Mouse (Mus musculus): ENCODE data around the gene Mbip.

Gene Mbip

GRCm38 (mm10) chr12:56295160-56295559 lies 50.5 kb downstream of the Mbip start:
- DNase-seq (ENCODE audit: low read depth, low spot score): no peak

- peak; percentile 55 for DNase-seq (ENCODE audit: low read depth, low spot score)
Observed at GRCm38 (mm10) chr12:56288548-56288947, 57.1 kb downstream of the Mbip start.

GRCm38 (mm10) chr12:56286828-56287227 lies 58.9 kb downstream of the Mbip start:
- no peak for DNase-seq (ENCODE audit: low read depth, low spot score)

- no peak for DNase-seq (ENCODE audit: low read depth, low spot score)
Observed at GRCm38 (mm10) chr12:56284210-56284609, 61.5 kb downstream of the Mbip start.

GRCm38 (mm10) chr12:56281649-56282048 lies 64.0 kb downstream of the Mbip start:
- no peak for DNase-seq (ENCODE audit: low read depth, low spot score)
